Mouse (Mus musculus): ENCODE data around the gene Mpv17l2.

DNA sequence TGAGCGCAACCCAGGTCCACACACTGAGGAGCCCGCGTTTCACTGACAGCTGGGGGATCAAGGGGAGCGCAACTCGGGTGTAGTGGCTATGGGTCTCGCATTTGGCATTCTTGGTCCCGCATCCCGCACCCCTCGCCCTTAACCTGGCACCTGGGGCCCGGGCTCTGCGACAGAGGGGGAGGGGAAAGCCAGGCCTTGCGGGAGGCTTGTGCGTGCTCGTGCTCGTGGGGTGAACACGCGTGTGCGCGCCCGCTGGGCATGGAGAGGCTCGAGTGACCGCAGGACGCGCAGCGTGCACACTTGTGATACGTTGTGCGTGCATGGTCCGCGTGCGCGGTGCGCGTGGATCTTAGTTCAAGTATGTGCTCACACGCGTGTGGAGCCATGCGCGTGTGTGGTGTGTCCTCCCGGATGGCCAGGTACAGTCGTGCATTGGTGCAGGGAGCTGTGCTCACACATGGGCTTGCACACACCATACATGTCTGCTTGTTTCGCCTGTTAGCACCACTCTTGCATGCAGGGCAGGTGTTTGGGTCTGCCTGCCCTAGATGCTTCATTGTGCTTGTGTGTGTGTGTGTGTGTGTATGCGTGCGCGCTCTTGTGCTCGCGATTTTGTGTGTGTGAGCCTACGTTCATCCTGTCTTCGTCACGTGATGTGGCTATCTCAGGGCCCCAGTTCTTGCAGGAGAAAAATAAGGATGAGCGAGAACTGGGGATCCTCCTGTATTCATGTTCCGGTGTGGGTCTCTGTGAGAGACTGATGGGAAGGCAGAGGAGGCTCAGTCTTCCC lies 5.7 kb downstream of the Mpv17l2 start:
- peak; percentile 37 for TF ChIP-seq POLR2A (IDR thresholded peaks at IDR 0.05; ENCODE audit: insufficient read length, low read depth)
- no peak for TF ChIP-seq TCF12 (IDR thresholded peaks at IDR 0.05; ENCODE audit: insufficient read depth, poor library complexity, severe bottlenecking)
- TF ChIP-seq MYOD1 (IDR thresholded peaks at IDR 0.05; ENCODE audit: control insufficient read depth in 1 of 3, insufficient read length in 2 of 3, low read depth in 2 of 3), result peak in 1 of 3 experiments; percentile 6
- TF ChIP-seq POLR2AphosphoS2 (IDR thresholded peaks at IDR 0.05; ENCODE audit: insufficient read length, low read depth), result peak; percentile 90
- TF ChIP-seq USF1 (IDR thresholded peaks at IDR 0.05; ENCODE audit: low read depth), result no peak
- TF ChIP-seq MAX (IDR thresholded peaks at IDR 0.05; ENCODE audit: low read depth), result no peak
- TF ChIP-seq E2F4 (IDR thresholded peaks at IDR 0.05; ENCODE audit: insufficient read depth), result no peak
- TF ChIP-seq REST (IDR thresholded peaks at IDR 0.05; ENCODE audit: insufficient read depth, insufficient read length), result no peak
- TF ChIP-seq CEBPB (IDR thresholded peaks at IDR 0.05; ENCODE audit: insufficient read depth, poor library complexity, severe bottlenecking), result no peak
- TF ChIP-seq MYOG (IDR thresholded peaks at IDR 0.05; ENCODE audit: control insufficient read depth in 1 of 3, insufficient read depth in 1 of 3, insufficient read length in 2 of 3, low read depth in 2 of 3), result peak in 1 of 3 experiments; percentile 44

Data from myocyte (in vitro differentiated cells).